Mouse (Mus musculus) thymus, postnatal 4 days (tissue): ENCODE measurements at regions not wholly inside any gene's neighbourhood (a gene's known extent, or its start where the extent isn't known, plus 50 kb on each side); places are given as distances from the start of the nearest gene placed in this dataset.

ENCODE experiments used
- DNase-seq: peaks from one replicate; pipeline ENCODE4 v3.0.0; 2021

DNA sequence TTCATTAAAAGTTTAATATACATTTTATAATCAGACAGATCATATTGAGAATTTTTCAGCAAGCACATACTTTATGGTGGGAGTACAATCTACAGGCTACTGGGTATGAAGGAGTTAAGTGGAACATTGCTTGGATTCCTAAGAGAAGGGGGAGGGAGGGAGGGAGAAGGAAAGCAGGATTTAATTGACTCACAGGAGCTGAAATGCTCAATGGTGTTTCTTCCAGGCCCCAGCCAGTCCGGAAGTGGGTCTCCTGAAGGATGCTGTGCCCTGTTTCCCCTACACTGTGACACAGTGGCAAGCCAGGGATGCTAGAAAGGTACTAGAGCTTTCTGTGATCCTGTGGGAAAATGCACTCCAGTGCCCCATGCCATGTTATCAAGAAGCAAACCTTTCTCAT is 621.0 kb upstream of the Cited2 start:
- no peak for DNase-seq

GRCm38 (mm10) chr10:17103416-17103815 is 619.6 kb upstream of the Cited2 start:
- no peak for DNase-seq

DNA sequence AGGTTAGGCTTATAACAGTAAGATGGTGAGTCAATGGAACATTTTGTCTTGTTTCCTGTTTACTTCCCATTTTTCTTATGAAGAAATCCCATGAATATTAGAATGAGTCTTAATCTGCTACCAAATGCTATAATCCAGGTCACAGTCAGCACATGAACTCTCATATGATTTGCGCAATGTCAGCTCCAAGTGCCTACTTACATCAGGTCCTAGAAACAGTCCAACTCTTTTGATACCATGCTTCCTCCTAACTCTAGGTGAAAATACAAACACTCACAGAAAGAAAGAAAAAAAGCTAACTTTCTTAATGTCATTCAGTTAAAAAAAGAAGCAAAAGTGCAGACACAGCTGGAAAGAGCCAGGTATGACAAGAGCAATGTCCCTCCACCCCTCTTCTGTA is 616.2 kb upstream of the Cited2 start:
- DNase-seq = no peak

GRCm38 (mm10) chr10:17111071-17111470 is 611.9 kb upstream of the Cited2 start:
- DNase-seq = no peak

GRCm38 (mm10) chr10:17114805-17115204 is 608.2 kb upstream of the Cited2 start:
- no peak for DNase-seq

DNA sequence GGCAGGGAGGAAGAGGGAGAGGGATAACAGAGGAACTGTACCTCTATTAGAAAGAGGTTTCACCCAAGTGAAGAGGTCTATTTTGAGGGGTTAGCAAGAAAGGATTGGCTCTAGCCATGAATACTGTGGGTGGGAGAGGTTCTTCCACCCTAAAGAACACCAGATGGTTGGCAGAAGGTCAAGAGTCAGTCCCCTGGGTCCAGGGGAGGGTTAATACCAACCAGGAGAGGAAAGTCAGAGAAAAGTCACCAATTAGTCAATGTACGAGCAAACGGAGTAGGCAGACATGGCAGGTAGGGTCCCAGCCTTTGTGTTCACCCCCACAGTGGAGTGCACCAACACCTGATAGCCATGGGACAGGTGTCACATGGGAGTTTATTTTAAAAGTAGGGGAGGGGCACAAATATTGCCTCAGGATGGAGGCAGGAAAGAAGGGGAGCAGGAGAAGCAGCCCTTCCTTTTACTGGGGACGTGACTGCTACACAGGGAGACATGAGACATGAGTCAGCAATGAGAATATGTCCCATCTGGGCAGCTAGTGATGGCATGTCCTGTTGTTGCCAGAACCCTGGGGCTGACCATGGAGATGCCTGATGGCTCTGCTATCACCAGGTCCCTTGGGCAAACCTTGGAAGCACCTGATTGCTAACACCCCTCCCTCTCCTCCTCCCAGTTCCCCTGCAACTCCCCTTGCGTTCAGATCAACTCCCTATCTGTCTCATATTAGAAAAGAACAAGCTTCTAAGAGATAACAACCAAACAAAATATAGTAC is 593.4 kb upstream of the Cited2 start:
- no peak for DNase-seq

GRCm38 (mm10) chr10:17130661-17131060 is 592.4 kb upstream of the Cited2 start:
- no peak for DNase-seq

DNA sequence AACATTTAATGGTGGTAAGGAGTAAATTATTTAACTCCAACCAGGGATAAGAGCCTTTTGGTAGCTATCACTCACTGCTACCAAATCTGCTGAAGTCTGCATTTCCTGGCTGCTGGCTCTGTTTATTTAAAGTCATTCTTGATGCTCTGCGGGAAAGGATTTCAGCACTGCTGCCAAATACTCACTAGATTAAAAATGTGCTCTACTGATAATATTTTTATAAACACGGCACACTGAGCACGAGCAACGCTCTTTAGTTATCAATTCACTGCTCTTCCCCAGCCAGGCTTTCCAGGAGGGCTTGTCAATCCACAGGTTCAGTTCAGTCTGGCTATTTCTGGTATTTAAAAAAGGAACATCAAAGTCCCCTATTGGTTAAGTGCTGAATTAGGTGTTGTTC is 591.3 kb upstream of the Cited2 start:
- no peak for DNase-seq

DNA sequence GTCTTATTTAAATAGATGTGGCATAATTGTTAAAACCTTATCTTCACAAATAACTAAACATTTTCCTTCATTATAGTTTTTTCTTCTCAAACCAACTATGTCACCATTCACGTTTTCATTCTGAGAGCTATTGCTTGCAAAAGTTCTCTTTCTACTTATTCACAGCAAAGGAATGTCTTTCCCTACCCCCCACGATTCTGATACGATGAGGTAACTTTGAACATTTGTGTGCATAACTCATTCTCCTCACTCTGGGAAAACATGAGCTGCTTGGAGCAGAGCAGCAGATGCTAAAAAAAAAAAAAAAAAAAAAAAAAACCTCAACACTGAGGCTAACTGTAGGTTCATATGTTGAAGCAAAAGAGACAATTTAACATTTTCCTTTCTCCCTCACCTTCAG is 547.6 kb upstream of the Cited2 start:
- DNase-seq = no peak

DNA sequence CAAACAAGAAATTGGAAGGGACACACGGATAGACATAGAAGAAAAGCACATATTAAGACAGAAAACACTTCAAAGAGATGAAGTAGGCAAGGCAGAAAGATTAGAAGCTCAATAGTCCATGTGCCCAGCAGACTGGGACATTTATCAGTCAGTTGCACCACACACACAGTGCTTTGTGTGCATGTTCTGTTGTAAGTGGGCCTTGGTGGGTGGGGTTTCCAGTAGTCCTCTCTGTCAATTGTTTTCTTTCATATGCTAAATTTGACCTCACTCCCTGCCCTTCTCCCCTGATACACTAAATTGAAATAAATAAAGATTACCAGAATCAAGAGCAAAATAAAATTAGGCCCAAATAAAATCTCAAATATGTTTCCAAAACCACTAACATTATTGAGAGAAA is 546.0 kb upstream of the Cited2 start:
- DNase-seq = no peak

DNA sequence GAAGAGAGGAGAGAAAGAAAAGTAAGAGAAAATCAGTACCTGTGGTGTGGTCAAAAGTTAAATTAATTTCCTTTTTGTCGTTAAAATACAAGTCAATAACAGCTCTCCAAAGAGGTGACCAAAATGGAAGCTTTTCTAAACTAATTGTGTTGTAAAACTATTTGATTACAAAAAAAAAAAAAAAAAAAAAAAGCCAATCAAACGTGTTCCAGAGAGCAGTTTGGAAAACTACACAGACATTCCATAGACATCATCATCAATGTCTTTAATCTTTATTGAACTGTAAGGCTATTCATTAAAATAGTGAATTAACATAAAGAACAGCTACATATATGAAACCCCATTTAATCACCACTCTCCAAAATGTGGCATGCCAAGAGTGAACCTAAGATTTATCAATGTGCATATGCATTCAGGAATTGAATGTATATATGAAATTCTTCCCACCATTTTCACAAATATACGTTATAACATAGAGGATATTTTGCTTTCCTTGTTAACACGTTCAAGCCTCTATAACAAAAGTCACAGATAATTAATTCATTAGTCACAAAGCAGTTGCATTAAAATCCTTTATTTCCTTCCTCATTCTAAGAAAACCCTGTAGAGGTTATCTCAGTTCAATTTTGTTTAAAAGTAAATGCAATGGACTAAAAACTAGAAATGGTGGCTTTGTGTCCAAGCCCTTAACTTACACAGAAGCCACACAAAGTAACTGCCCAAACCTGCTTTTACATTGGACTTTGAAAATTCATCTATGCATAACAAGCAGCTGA is 545.3 kb upstream of the Cited2 start:
- DNase-seq = no peak

DNA sequence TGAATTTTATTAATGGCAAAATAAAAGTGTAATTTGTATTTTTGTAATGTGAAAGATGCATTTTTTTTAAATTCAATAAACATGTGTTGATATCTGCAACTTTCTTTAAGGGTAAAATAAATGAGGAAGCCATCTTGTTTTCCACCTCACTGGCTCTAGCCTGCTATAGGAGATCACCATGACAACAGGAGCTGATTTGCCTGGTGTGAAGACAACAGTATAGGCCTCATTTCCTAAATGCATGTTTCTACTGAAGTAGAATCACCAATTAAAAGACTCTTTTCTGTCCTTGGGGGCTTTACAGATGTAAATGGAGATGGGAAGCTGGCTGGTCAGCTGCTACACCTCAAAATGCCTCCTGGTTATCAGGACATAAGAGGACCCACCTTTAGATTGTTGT is 544.4 kb upstream of the Cited2 start:
- DNase-seq = no peak

- no peak for DNase-seq
Observed at GRCm38 (mm10) chr10:17184418-17184817, 538.6 kb upstream of the Cited2 start.

GRCm38 (mm10) chr10:17196205-17196604 is 526.8 kb upstream of the Cited2 start:
- DNase-seq = no peak

- no peak for DNase-seq
Observed at GRCm38 (mm10) chr10:17196636-17197035, 526.4 kb upstream of the Cited2 start.

- DNase-seq = peak; percentile 13
Observed at GRCm38 (mm10) chr10:17200524-17201426, 522.2 kb upstream of the Cited2 start.

DNA sequence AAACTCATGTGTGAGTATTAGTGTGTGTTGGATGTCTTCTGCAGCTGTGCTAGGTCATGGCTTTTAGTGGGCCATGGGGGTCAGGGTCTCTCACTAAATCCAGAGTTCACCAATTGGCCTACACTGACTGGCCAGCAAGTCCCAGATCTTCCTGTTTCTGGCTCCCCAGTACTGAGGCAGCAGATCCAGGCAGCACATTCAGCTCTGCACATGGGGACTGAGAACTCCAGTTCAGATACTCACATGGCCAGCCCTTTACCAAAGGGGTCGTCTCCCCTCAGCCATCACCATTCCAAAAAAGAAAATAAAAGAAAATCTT is 521.6 kb upstream of the Cited2 start:
- DNase-seq = no peak

- DNase-seq = no peak
Observed at GRCm38 (mm10) chr10:17202556-17203415, 520.2 kb upstream of the Cited2 start.

GRCm38 (mm10) chr10:17203416-17204110 is 519.5 kb upstream of the Cited2 start:
- DNase-seq = no peak

GRCm38 (mm10) chr10:17204153-17204552 is 518.9 kb upstream of the Cited2 start:
- DNase-seq = no peak

GRCm38 (mm10) chr10:17212551-17213309 is 510.3 kb upstream of the Cited2 start:
- DNase-seq = no peak
